Mouse (Mus musculus) hindbrain, postnatal 0 days (tissue): ENCODE results near the gene Fam187b. TPM values are rescaled to one million over a fixed set of nuclear protein-coding genes. Genes with fewer than 3 reads are reported as not detected.
"Not testable (repeated sequence)": the region's sequence is repeated elsewhere in the genome, so short reads cannot be mapped to it uniquely, and the experiment has no call there.

Experiments used
- ATAC-seq: fragments of 200-750 bp; cut with Nextera tagmentation; 2 replicates; pipeline ENCODE4 v1.8.0; 2017; ENCODE audit warnings: mild to moderate bottlenecking, moderate TSS enrichment, moderate library complexity
- DNase-seq: peaks from one replicate; pipeline ENCODE4 v3.0.0-alpha.2; 2015; ENCODE audit warnings: low spot score
- H3K27ac ChIP-seq: fragments of 300-500 bp; sonication (generic); 2 replicates; pipeline ENCODE4 v1.5.1; 2014; ENCODE audit warnings: mild to moderate bottlenecking
- H3K27me3 ChIP-seq: fragments of 300-500 bp; sonication (generic); 2 replicates; pipeline ENCODE4 v1.6.1; 2014; ENCODE audit warnings: low read length, mixed read lengths; ENCODE audit not compliant: insufficient read depth
- H3K36me3 ChIP-seq: fragments of 300-500 bp; sonication (generic); 2 replicates; pipeline ENCODE4 v1.6.1; 2014; ENCODE audit warnings: low read length, mixed read lengths; ENCODE audit not compliant: insufficient read depth
- H3K4me1 ChIP-seq: fragments of 300-500 bp; sonication (generic); 2 replicates; pipeline ENCODE4 v1.6.1; 2014; ENCODE audit warnings: antibody characterized with exemption, low read length, mixed read lengths; ENCODE audit not compliant: insufficient read depth
- H3K4me2 ChIP-seq: fragments of 300-500 bp; sonication (generic); 2 replicates; pipeline ENCODE4 v1.6.1; 2014; ENCODE audit warnings: low read depth, mild to moderate bottlenecking, low read length, moderate library complexity, mixed read lengths
- H3K4me3 ChIP-seq: fragments of 300-500 bp; sonication (generic); 2 replicates; pipeline ENCODE4 v1.5.1; 2014; ENCODE audit warnings: low read length
- H3K9ac ChIP-seq: fragments of 300-500 bp; sonication (generic); replicated peaks from 2 replicates; pipeline ENCODE4 v1.6.1; 2014; ENCODE audit warnings: mild to moderate bottlenecking, low read length, moderate library complexity, mixed read lengths
- H3K9me3 ChIP-seq: fragments of 300-500 bp; sonication (generic); 2 replicates; pipeline ENCODE4 v1.6.1; 2016; ENCODE audit warnings: low read length, mixed read lengths
- CTCF ChIP-seq: IDR thresholded peaks from 2 replicates; pipeline ENCODE4 v1.5.1; 2016; ENCODE audit warnings: antibody characterized with exemption, control low read depth, low read depth
- WGBS: fragments of 180-500 bp; shearing (Covaris S2); extraction: QIAGEN DNeasy Blood & Tissue Kit; methylation state at CpG from one replicate; pipeline ENCODE4 v1.1.7; 2014; 5-methylcytosine and 5-hydroxymethylcytosine counted together
- polyA plus RNA-seq: library from polyadenylated mRNA; unstranded; fragments of >200 nt; fragmentation: Nextera tagmentation; extraction: Ambion mirVana; gene quantifications from 2 replicates; pipeline ENCODE4 v1.2.1, GENCODE M21; 2015
- total RNA-seq: library from RNA; depleted of rRNA; stranded (reverse); fragments of >200 nt; gene quantifications from 2 replicates; pipeline ENCODE4 v1.2.3, GENCODE M21; 2014; rRNA removed

Gene Fam187b
- total RNA-seq = 0.16 and 2.0 TPM in 2 replicates
- 0.77 and 0.89 TPM in 2 replicates for polyA plus RNA-seq

- under 1% methylated on average over 37 of the region's 37 CpGs for WGBS
- Histone ChIP-seq H3K4me2 (peak within 1 kb of the TSS; percentile 52), H3K27me3 (peaks cover 11% of the 10 kb centered on the region), H3K27ac (peak within 1 kb of the TSS; percentile 32; the same call in 1 of the 2 replicates), H3K36me3 (no peaks in the 10 kb centered on the region), H3K4me3 (peak within 1 kb of the TSS; percentile 35), H3K9me3 (no peaks in the 10 kb centered on the region), H3K4me1 (no peaks in the 10 kb centered on the region), H3K9ac (peak within 1 kb of the TSS; percentile 28; the same call in 1 of the 2 replicates)
- ATAC-seq (peak; percentile 90), DNase-seq (peak; percentile 89)
- TF ChIP-seq CTCF = peak; percentile 77
Measured at GRCm38 (mm10) chr7:30973501-30974289, at the start of gene Fam187b. Gene Fam187b, plus strand, starts transcription at chr7:30973790.

DNA sequence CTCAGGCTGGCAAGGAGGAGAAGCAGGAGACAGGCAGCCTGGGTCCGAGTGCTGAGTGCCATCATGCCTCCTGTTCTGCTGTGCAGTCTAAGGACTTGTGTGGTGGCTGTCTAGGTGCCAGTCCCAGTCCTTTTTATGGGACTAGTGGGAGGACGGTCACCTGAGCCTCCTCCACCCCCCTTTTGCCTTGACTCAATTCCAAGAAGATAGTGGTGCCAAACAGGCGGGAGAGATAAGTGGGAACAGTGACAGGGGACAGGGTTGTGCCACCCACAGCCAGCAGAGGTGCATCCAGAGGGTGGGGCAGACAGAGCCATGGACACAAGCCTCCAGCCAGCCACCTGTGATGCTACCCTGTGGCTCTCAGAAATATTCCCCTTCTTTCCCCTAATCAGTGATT, 49.5 kb upstream of the Fam187b start:
- H3K27ac ChIP-seq = no peak overlapping the region
- TF ChIP-seq CTCF = no peak
- H3K27me3 ChIP-seq = no peaks in the 10 kb centered on the region
- H3K4me3 ChIP-seq = no peak overlapping the region
- DNase-seq (no peak), ATAC-seq (no peak)
- no peaks in the 10 kb centered on the region for H3K36me3 ChIP-seq
- 53% methylated on average over 3 of the region's 3 CpGs for WGBS
- H3K9me3 ChIP-seq = no peaks in the 10 kb centered on the region
- H3K4me2 ChIP-seq = no peak overlapping the region
- H3K9ac ChIP-seq = no peak overlapping the region
- no peaks in the 10 kb centered on the region for H3K4me1 ChIP-seq

- H3K9me3 ChIP-seq, DNase-seq, ATAC-seq, H3K27me3 ChIP-seq, H3K4me2 ChIP-seq, H3K4me3 ChIP-seq, H3K36me3 ChIP-seq, H3K9ac ChIP-seq, H3K4me1 ChIP-seq, H3K27ac ChIP-seq: not testable (repeated sequence)
- 75% methylated on average over 1 of the region's 2 CpGs for WGBS
Measured at GRCm38 (mm10) chr7:30924581-30924980, 49.0 kb upstream of the Fam187b start, which contains the start of gene Hamp2. Gene Hamp2, minus strand, starts transcription at chr7:30924681.

DNA sequence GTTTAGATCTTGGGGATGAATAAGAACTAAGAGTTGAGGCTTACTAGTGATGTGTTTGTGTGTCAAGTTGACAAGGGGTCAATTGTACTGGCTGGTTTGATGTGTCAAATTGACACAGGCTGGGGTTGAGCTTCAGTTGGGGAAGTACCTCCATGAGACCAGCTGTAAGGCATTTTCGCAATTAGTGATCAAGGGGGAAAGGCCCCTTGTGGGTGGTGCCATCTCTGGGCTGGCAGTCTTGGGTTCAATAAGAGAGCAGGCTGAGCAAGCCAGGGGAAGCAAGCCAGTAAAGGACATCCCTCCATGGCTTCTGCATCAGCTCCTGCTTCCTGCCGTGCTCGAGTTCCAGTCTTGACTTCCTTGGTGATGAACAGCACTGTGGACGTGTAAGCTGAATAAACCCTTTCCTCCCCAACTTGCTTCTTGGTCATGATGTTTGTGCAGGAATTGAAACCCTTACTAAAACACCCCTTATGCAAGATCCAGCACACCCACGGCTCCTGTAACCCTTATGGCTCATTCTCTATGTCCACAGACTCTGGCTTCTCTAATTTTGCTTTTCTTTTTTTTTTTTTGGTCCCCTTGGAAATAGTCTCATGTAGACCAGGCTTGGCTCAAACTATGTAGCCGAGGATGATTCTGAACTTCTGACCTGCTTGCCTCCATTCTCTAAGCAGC, 38.0 kb upstream of the Fam187b start:
- not testable (repeated sequence) for H3K36me3 ChIP-seq, H3K4me2 ChIP-seq, H3K4me1 ChIP-seq, H3K27ac ChIP-seq, H3K27me3 ChIP-seq, H3K9ac ChIP-seq, H3K4me3 ChIP-seq, H3K9me3 ChIP-seq, ATAC-seq, DNase-seq
- 65% methylated on average over 6 of the region's 6 CpGs for WGBS

DNA sequence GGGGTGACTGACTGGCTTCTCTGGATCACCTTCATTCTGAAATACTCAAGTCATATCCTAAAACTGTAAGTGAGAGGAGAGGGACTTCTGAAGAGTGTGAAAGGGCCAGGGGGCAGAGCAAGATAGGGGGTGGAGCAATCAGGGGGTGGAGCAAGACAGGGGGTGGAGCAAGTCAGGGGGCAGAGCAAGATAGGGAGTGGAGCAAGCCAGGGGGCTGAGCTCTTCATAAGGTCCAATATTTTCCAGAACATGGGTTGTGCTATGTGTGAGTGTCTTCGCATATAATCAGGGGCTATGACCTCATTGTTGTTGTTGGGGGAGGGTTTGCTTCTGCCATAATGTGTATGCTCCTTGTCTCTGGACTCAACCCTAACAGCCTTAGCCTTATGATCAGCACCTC, 33.5 kb upstream of the Fam187b start:
- WGBS = 82% methylated on average over 1 of the region's 1 CpGs
- H3K27me3 ChIP-seq, ATAC-seq: not testable (repeated sequence)

GRCm38 (mm10) chr7:30942365-30942764, 31.2 kb upstream of the Fam187b start:
- ATAC-seq, H3K4me3 ChIP-seq: not testable (repeated sequence)
- 63% methylated on average over 3 of the region's 3 CpGs for WGBS

More for the DNA sequence above, 33.5 kb upstream of the Fam187b start:
- not testable (repeated sequence) for H3K36me3 ChIP-seq, DNase-seq, H3K4me1 ChIP-seq, H3K9ac ChIP-seq, H3K4me3 ChIP-seq, H3K4me2 ChIP-seq, H3K9me3 ChIP-seq, H3K27ac ChIP-seq

More at GRCm38 (mm10) chr7:30942365-30942764, 31.2 kb upstream of the Fam187b start:
- not testable (repeated sequence) for DNase-seq, H3K36me3 ChIP-seq, H3K9me3 ChIP-seq, H3K9ac ChIP-seq, H3K4me1 ChIP-seq, H3K4me2 ChIP-seq, H3K27me3 ChIP-seq, H3K27ac ChIP-seq
